In genomic region chr8:81349452-81349851, GRCm38 (mm10) we compare ENCODE assay signal across 9 mouse cellular contexts. TPM values are rescaled to one million over a fixed set of nuclear protein-coding genes. Genes with fewer than 3 reads are reported as not detected.
DNase-seq lines count a peak whose midpoint lies in the region; ATAC-seq and TF ChIP-seq lines count a peak whose summit lies in the region.
"Had no signal": no experiment of that assay in that cellular context is flagged by ENCODE, and none has a peak within 500 bp of the region (broad histone marks: within the 10 kb centered on the region; RNA-seq: fewer than 3 reads in every experiment).

No protein-coding gene starts in this region.

- H3K4me3 ChIP-seq in heart, embryonic 10.5 days = no peak overlapping the region
- no peak overlapping the region for H3K4me3 ChIP-seq in thymus, adult 2 months (ENCODE audit: control insufficient read depth, insufficient read depth, low read length)
- H3K4me3 ChIP-seq: limb, embryonic 12.5 days had no signal

- peak; percentile 86 for ATAC-seq in megakaryocyte, adult 5-6 weeks (ENCODE audit: poor library complexity, severe bottlenecking)

- peaks cover 36% of the 10 kb centered on the region for H3K27me3 ChIP-seq in heart, embryonic 10.5 days (ENCODE audit: insufficient read depth, poor library complexity, severe bottlenecking)
- no peaks in the 10 kb centered on the region for H3K27me3 ChIP-seq in thymus, adult 2 months (ENCODE audit: control insufficient read depth, insufficient read depth, low read length)
- H3K27me3 ChIP-seq: limb, embryonic 12.5 days had no signal

- no peaks in the 10 kb centered on the region for H3K36me3 ChIP-seq in heart, embryonic 10.5 days
- H3K36me3 ChIP-seq in thymus, adult 2 months (ENCODE audit: control insufficient read depth, insufficient read depth, low read length) = no peaks in the 10 kb centered on the region
- H3K36me3 ChIP-seq: limb, embryonic 12.5 days had no signal

- TF ChIP-seq CTCF in thymus, adult 2 months (IDR thresholded peaks at IDR 0.05; ENCODE audit: borderline replicate concordance, control insufficient read depth, extremely low read depth, insufficient read depth, low read length, poor library complexity) = no peak

- TF ChIP-seq POLR2A in thymus, adult 2 months (IDR thresholded peaks at IDR 0.05; ENCODE audit: control insufficient read depth, extremely low read depth, insufficient read depth, low read length, poor library complexity) = no peak

- no peaks in the 10 kb centered on the region for H3K9me3 ChIP-seq in heart, embryonic 10.5 days
- H3K9me3 ChIP-seq: limb, embryonic 12.5 days had no signal

- WGBS in heart, embryonic 10.5 days = 81% methylated on average over 1 of the region's 1 CpGs
- 98% methylated on average over 1 of the region's 1 CpGs for WGBS in thymus, adult 2 months

- peak; percentile 49 for DNase-seq in heart, postnatal 4 days
- no peak for DNase-seq in heart, embryonic 10.5 days (ENCODE audit: low spot score)
- peak; percentile 29 for DNase-seq in thymus, adult 2 months
- no peak for DNase-seq in thymus, adult 18-20 months
- DNase-seq in brain, adult 2 months (ENCODE audit: low read depth, low spot score) = peak; percentile 79
- peak; percentile 38 for DNase-seq in forelimb bud, embryonic 11.5 days (ENCODE audit: low read depth, low spot score)
- no peak for DNase-seq in ovary, postnatal 10 days (ENCODE audit: low spot score)

- no peak overlapping the region for H3K27ac ChIP-seq in heart, embryonic 10.5 days
- no peak overlapping the region for H3K27ac ChIP-seq in thymus, adult 2 months (ENCODE audit: control insufficient read depth, insufficient read depth, low read length)
- H3K27ac ChIP-seq: limb, embryonic 12.5 days had no signal

- H3K4me1 ChIP-seq in heart, embryonic 10.5 days = no peaks in the 10 kb centered on the region
- H3K4me1 ChIP-seq in thymus, adult 2 months (replicated peaks; ENCODE audit: control insufficient read depth, insufficient read depth, low read length) = no peaks in the 10 kb centered on the region
- H3K4me1 ChIP-seq: limb, embryonic 12.5 days had no signal

RNA-seq across cellular contexts. Expression of gene Inpp4b, which starts 7.1 kb away (rescaled TPM):
- total RNA-seq in heart, postnatal 4 days (2021) = 10 to 100 TPM; 48.2 to 54.0 TPM
- 6.0 and 10.8 TPM in 2 replicates for polyA plus RNA-seq in heart, embryonic 10.5 days (2016; fragmentation: Nextera tagmentation; extraction: Ambion mirVana)
- 14.8 and 22.6 TPM in 2 replicates for polyA plus RNA-seq in thymus, adult 2 months (2012; rRNA removed)
- 4.1 and 6.3 TPM in 2 replicates for total RNA-seq in megakaryocyte, adult 5-6 weeks (2015)
- total RNA-seq in megakaryocyte, adult 5-6 weeks (2017) = 4.6 and 8.0 TPM in 2 replicates

Comparison
In these comparisons a context has a peak if more than half of its experiments do, and no peak if none do; other contexts are left out.
1. DNase-seq: peak in heart, postnatal 4 days (single experiment), thymus, adult 2 months (single experiment), brain, adult 2 months (single experiment) and forelimb bud, embryonic 11.5 days (single experiment); none in heart, embryonic 10.5 days (single experiment), thymus, adult 18-20 months (0 of 2) and ovary, postnatal 10 days (single experiment).
2. RNA of gene Inpp4b, which starts 7.1 kb away (total RNA-seq): 48.2 to 54.0 TPM in heart, postnatal 4 days; 4.1 to 8.0 TPM in megakaryocyte, adult 5-6 weeks; every median in the first group is over 4 times any median in the second.